Mouse (Mus musculus): ENCODE measurements around the gene Fbxo3.
"Not testable (repeated sequence)": the region's sequence is repeated elsewhere in the genome, so short reads cannot be mapped to it uniquely, and the experiment has no call there.

Fbxo3 gene

DNA sequence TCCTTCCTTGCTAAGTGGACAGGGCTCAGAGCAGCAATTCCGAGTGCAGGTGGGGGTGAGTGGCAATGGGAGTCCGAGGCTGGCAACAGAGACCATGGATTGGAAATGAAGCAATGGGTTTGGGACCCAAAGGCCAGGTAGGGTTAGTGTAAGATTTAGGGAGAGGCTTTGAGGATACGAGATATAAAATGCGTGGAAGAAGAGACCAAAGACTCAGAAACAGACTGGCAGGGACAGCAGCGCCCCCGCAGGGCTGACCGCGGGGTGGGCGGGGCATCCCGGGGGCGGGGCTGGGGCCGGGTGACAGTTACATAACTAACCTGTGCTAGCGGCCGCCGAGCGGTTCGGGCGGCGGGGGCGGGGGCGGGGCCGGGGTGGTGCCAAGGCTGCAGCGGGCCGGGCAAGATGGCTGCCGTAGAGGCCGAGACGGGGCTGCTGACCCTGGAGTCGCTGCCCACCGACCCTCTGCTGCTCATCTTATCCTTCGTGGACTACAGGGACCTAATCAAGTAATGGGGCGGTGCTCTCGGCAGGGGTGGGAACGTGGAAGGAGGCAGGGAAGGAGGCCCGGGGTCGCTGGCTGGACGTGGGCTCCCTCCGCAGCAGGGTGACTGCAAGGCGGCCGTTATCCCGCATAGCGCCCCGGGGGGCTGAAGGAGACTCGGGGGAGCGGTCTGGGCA, at the start of gene Fbxo3:
TSS of gene Fbxo3 (plus strand) at position 264 of the 681 bp plus-strand sequence.
- DNase-seq (ENCODE audit: low spot score), result peak; percentile 87

DNA sequence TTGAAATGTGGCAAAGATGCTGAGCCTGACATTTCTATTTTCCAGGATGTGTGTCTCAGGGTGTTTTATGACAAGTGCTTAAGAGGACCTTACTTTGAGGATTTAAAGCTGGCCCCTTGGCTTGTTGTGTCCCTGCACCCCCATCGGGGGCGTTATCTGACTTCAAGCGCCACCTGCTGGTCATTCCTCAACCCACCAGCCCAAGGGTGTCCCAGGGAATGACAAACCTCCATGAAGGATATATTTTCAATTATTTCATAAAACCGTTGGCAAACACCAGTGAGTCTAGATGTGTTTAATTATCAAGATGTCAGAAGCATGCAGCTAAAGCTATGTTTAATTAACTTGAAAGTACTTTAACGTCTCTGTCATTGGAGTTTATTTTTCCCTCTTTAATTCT, 45.3 kb upstream of the Fbxo3 start:
- DNase-seq (ENCODE audit: low spot score), result peak; percentile 75

GRCm38 (mm10) chr2:103983146-103983545, 44.4 kb upstream of the Fbxo3 start:
- DNase-seq (ENCODE audit: low spot score), result no peak

- DNase-seq (ENCODE audit: low spot score), result not testable (repeated sequence)
These were observed 39.9 kb upstream of the Fbxo3 start for GRCm38 (mm10) chr2:103987595-103987994.

GRCm38 (mm10) chr2:103989724-103990123, 37.8 kb upstream of the Fbxo3 start:
- DNase-seq (ENCODE audit: low spot score), result no peak

- no peak for DNase-seq (ENCODE audit: low spot score)
These were observed 36.2 kb upstream of the Fbxo3 start for GRCm38 (mm10) chr2:103991303-103991702.

GRCm38 (mm10) chr2:103992162-103992561, 35.4 kb upstream of the Fbxo3 start:
- no peak for DNase-seq (ENCODE audit: low spot score)

- DNase-seq (ENCODE audit: low spot score), result no peak
These were observed 34.7 kb upstream of the Fbxo3 start for GRCm38 (mm10) chr2:103992618-103993332.

DNA sequence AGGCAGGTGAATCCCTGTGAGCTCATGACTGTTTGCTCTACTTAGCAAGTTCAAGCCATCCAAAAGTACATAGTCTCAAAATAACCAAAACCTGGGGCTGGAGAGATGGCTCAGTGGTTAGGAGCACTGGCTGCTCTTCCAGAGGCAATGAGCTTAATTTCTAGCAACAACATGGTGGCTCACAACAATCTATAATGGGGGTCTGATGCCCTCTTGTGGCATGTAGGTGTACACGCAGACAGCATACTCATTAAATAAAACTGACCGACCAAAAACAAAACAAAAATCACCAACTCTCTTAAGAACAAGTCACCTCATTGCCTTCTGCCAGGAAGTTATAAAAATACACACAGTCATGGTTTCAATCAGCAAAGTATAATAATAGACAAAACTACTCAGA, 26.4 kb upstream of the Fbxo3 start:
- no peak for DNase-seq (ENCODE audit: low spot score)

- no peak for DNase-seq (ENCODE audit: low spot score)
These were observed 25.7 kb upstream of the Fbxo3 start for GRCm38 (mm10) chr2:104001861-104002260.

- no peak for DNase-seq (ENCODE audit: low spot score)
These were observed 24.7 kb upstream of the Fbxo3 start for GRCm38 (mm10) chr2:104002711-104003413.

- no peak for DNase-seq (ENCODE audit: low spot score)
These were observed 19.6 kb upstream of the Fbxo3 start for GRCm38 (mm10) chr2:104007793-104008519.

DNA sequence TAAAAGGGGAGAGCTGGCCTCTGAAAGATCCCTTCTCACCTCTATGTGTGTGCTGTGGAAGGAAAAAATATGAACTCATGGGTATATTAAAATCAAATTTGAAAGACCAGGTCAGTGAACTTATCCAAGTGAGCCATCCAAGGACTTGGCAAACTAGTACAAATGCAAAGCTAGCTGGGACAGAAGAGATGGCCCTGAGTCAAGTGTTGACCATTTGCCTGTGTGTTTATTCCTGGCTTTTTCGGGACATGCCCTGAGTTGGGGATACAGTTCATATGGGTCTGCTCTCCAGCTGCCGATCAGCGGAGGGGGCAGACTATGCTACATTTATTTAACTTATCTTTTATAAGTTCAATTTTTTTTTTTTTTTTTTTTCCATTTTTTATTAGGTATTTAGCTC, 18.7 kb upstream of the Fbxo3 start:
- not testable (repeated sequence) for DNase-seq (ENCODE audit: low spot score)

DNA sequence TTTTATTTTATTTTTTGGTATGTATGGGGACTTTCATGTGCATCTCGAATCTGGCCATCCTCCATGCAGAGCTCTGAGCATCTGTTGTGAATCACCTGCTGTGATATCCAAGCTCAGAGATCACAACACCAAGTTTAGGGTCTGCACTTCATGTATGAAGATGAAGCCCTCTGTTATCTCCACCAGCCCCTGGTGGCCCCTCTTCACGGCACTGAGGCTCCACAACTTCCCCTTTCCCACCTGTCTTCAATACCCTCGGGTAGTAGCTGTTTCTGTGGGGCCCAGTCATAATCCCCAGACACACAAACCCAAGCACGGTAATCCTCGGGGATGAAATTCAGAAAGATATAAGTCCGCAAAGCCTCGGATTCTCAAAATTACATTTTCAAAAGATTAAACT, 4.4 kb upstream of the Fbxo3 start:
- no peak for DNase-seq (ENCODE audit: low spot score)

GRCm38 (mm10) chr2:104024656-104025055, 2.9 kb upstream of the Fbxo3 start:
- no peak for DNase-seq (ENCODE audit: low spot score)

- DNase-seq (ENCODE audit: low spot score), result peak; percentile 45
These were observed 710 bp downstream of the Fbxo3 start, which contains the start of gene 4931422A03Rik for GRCm38 (mm10) chr2:104028139-104028723. Gene 4931422A03Rik (minus strand): TSS chr2:104028361.

- peak; percentile 22 for DNase-seq (ENCODE audit: low spot score)
These were observed 1.6 kb downstream of the Fbxo3 start for GRCm38 (mm10) chr2:104029074-104029473.

DNA sequence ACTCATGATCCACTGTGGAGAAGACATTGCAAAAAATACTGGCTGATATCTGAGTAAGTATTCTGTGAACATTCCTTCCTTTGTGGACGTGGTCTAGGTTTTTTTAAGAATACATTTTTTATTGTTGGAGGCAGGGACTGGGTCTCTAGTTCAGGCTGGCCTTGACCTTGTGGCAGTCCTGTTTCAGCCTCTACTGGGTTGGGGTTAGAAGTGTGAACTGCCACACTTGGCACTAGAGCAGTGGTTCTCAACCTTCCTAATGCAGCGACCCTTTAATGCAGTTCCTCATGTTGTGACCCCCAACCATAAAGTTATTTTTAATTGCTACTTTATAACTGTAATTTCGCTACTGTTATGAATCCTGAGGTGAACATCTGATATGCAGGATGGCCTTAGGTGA, 2.9 kb downstream of the Fbxo3 start:
- DNase-seq (ENCODE audit: low spot score), result no peak

- DNase-seq (ENCODE audit: low spot score), result no peak
These were observed 4.5 kb downstream of the Fbxo3 start for GRCm38 (mm10) chr2:104032056-104032455.

GRCm38 (mm10) chr2:104034832-104035472, 7.4 kb downstream of the Fbxo3 start:
- peak; percentile 81 for DNase-seq (ENCODE audit: low spot score)

- DNase-seq (ENCODE audit: low spot score), result peak; percentile 38
These were observed 8.1 kb downstream of the Fbxo3 start for GRCm38 (mm10) chr2:104035595-104035994.

Measured in adipocyte (in vitro differentiated cells).